Mouse (Mus musculus) bone marrow macrophage, adult 2 months (primary cell): ENCODE results near the gene Ak8.

Source experiments
- CTCF ChIP-seq: IDR thresholded peaks from 2 replicates; pipeline ENCODE4 v1.5.1; 2012; ENCODE audit warnings: low read depth, mild to moderate bottlenecking, low read length, moderate library complexity
- POLR2A ChIP-seq: IDR thresholded peaks from 2 replicates; pipeline ENCODE4 v1.6.1; 2012; ENCODE audit warnings: mild to moderate bottlenecking, low read depth, low read length, borderline replicate concordance

GRCm38 (mm10) chr2:28656216-28656615 is 43.7 kb upstream of the Ak8 start:
- no peak for TF ChIP-seq POLR2A
- TF ChIP-seq CTCF, result no peak
